Mouse (Mus musculus) mammary gland, adult 2 months (tissue): ENCODE data around the gene Trim21. TPM values are rescaled to one million over a fixed set of nuclear protein-coding genes. Genes with fewer than 3 reads are reported as not detected.

ENCODE experiments used
- polyA plus RNA-seq: library from polyadenylated mRNA; depleted of rRNA; stranded (reverse); fragments of >200 nt; gene quantifications from 2 replicates; pipeline ENCODE4 v1.2.3, GENCODE M21; 2012; ENCODE audit warnings: low replicate concordance; rRNA removed

The Trim21 gene
- 6.6 and 12.9 TPM in 2 replicates for polyA plus RNA-seq

GRCm38 (mm10) chr7:102564999-102565997, at the start of gene Trim21:
TSS of gene Trim21 (minus strand) at chr7:102565486.

GRCm38 (mm10) chr7:102597378-102598031, 32.2 kb upstream of the Trim21 start, which contains the start of gene Olfr552:
TSS of gene Olfr552 (plus strand) at chr7:102597770.

GRCm38 (mm10) chr7:102591786-102592185, 26.5 kb upstream of the Trim21 start, which contains the start of gene Olfr551:
TSS of gene Olfr551 (minus strand) at chr7:102591886.

GRCm38 (mm10) chr7:102571142-102571541, 5.9 kb upstream of the Trim21 start, which contains the start of gene Olfr550:
TSS of gene Olfr550 (plus strand) at chr7:102571442.

GRCm38 (mm10) chr7:102549570-102549969, 15.7 kb downstream of the Trim21 start, which contains the start of gene Olfr549:
TSS of gene Olfr549 (plus strand) at chr7:102549870.

GRCm38 (mm10) chr7:102540596-102540995, 24.7 kb downstream of the Trim21 start, which contains the start of gene Olfr548-ps1:
TSS of gene Olfr548-ps1 (plus strand) at chr7:102540896.

GRCm38 (mm10) chr7:102534449-102534848, 30.8 kb downstream of the Trim21 start, which contains the start of gene Olfr547:
TSS of gene Olfr547 (plus strand) at chr7:102534749.

Other genes starting within 250 kb of the Trim21 start
- 4.9 and 10.0 TPM in 2 replicates for gene Rrm1, start 123.8 kb downstream of the Trim21 start, polyA plus RNA-seq
- gene Olfr543, start 83.8 kb downstream of the Trim21 start, polyA plus RNA-seq: not detected in 2 replicates
- gene Olfr544, start 77.2 kb downstream of the Trim21 start, polyA plus RNA-seq: not detected in 2 replicates
- not detected in 2 replicates for gene Olfr545, start 65.9 kb downstream of the Trim21 start, polyA plus RNA-seq
- not detected in 2 replicates for gene Olfr547, start 30.7 kb downstream of the Trim21 start, polyA plus RNA-seq
- not detected in 2 replicates for gene Olfr548-ps1, start 24.6 kb downstream of the Trim21 start, polyA plus RNA-seq
- not detected in 2 replicates for gene Olfr549, start 15.6 kb downstream of the Trim21 start, polyA plus RNA-seq
- 0.78 and 0.91 TPM in 2 replicates for gene Olfr550, start 6.0 kb upstream of the Trim21 start, polyA plus RNA-seq
- gene Olfr551, start 26.4 kb upstream of the Trim21 start, polyA plus RNA-seq: not detected in 2 replicates
- gene Olfr552, start 32.3 kb upstream of the Trim21 start, polyA plus RNA-seq: not detected in 2 replicates
- not detected in 2 replicates for gene Olfr553, start 52.7 kb upstream of the Trim21 start, polyA plus RNA-seq
- gene Olfr554, start 72.9 kb upstream of the Trim21 start, polyA plus RNA-seq: not detected in 2 replicates
- not detected in 2 replicates for gene Olfr555, start 93.3 kb upstream of the Trim21 start, polyA plus RNA-seq
- not detected in 2 replicates for gene Olfr556, start 99.4 kb upstream of the Trim21 start, polyA plus RNA-seq
- 23.8 and 50.9 TPM in 2 replicates for gene Trim68, start 121.8 kb upstream of the Trim21 start, polyA plus RNA-seq
- gene Olfr557, start 130.4 kb upstream of the Trim21 start, polyA plus RNA-seq: not detected in 2 replicates
- gene Olfr558, start 136.7 kb upstream of the Trim21 start, polyA plus RNA-seq: 2.3 and 6.1 TPM in 2 replicates
- 0.33 TPM in 1 of 2 replicates, not detected in the other for gene Olfr33, start 153.6 kb upstream of the Trim21 start, polyA plus RNA-seq
- not detected in 2 replicates for gene Olfr559, start 162.0 kb upstream of the Trim21 start, polyA plus RNA-seq
- gene Olfr560, start 193.9 kb upstream of the Trim21 start, polyA plus RNA-seq: 0.09 TPM in 1 of 2 replicates, not detected in the other
- gene Olfr78, start 194.0 kb upstream of the Trim21 start, polyA plus RNA-seq: 3.2 and 8.0 TPM in 2 replicates
- 0.11 TPM in 1 of 2 replicates, not detected in the other for gene Olfr561, start 205.7 kb upstream of the Trim21 start, polyA plus RNA-seq
- gene Olfr564, start 238.0 kb upstream of the Trim21 start, polyA plus RNA-seq: not detected in 2 replicates